Mouse (Mus musculus) kidney, adult 2 months (tissue): ENCODE measurements around the gene Satb1.

ENCODE experiments used
- CTCF ChIP-seq: fragments of 200-500 bp; conservative IDR thresholded peaks from 2 replicates; pipeline ENCODE4 v1.5.1; 2011; ENCODE audit warnings: low read depth, mild to moderate bottlenecking, control low read depth, low read length, moderate library complexity, mixed read lengths; ENCODE audit not compliant: insufficient read depth, insufficient read length
- POLR2A ChIP-seq: fragments of 200-500 bp; IDR thresholded peaks from one replicate; pipeline ENCODE4 v1.6.1; 2011; ENCODE audit warnings: low read depth, low read length, control low read depth

DNA sequence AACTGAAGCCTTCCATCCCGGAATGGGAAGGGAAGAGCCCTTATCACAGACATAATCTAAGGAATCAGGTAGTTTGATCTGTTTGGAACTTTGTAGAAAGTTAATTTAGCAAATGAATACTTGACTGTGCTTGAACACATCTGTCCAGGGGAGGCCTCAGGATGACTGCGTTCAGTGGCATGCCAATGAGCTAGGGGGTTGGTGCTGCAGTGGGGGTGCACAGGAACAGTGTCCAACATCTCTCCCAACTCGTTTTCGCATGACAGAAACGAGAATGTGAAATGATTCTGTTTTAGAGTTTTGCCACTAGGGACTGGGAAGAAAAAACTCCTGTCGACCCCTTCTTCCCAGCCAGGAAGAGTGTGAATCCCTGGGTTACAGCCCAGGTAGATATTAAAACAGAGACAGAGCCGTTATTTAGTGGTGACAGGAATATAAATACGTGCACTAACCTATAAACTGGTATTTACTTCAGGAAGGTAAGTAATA, 5.1 kb downstream of the Satb1 start:
- TF ChIP-seq POLR2A (no peak), CTCF (no peak)
